Mouse (Mus musculus) ES-E14 (cell line): Measurements from ENCODE around the gene Rbfox2. TPM values are rescaled to one million over a fixed set of nuclear protein-coding genes. Genes with fewer than 3 reads are reported as not detected.

Source experiments
- DNase-seq: peaks from one replicate; pipeline ENCODE4 v3.0.0-alpha.2; 2013; ENCODE audit warnings: low read depth, low spot score
- H3K27ac ChIP-seq: 2 replicates; pipeline ENCODE4 v1.5.1; 2012; ENCODE audit warnings: low read depth, mild to moderate bottlenecking, low read length, moderate library complexity, mixed read lengths; ENCODE audit not compliant: poor library complexity, insufficient read depth, severe bottlenecking
- H3K36me3 ChIP-seq: 2 replicates; pipeline ENCODE4 v1.6.1; 2012; ENCODE audit warnings: mild to moderate bottlenecking, low read length, moderate library complexity, mixed read lengths; ENCODE audit not compliant: control insufficient read depth, poor library complexity, insufficient read depth, severe bottlenecking
- H3K4me1 ChIP-seq, 2 experiments: fragments of 150-350 bp in 1 of 2; sonication (generic) in 1 of 2; 2 replicates each; pipeline ENCODE4 v1.6.1; 2012; ENCODE audit warnings: low read length in 2 of 2, mild to moderate bottlenecking in 1 of 2, mixed read lengths in 1 of 2; ENCODE audit not compliant: control insufficient read depth in 2 of 2, insufficient read depth in 2 of 2, poor library complexity in 1 of 2
- H3K4me3 ChIP-seq, 2 experiments: fragments of 150-350 bp in 1 of 2; sonication (generic) in 1 of 2; 2 replicates each; pipeline ENCODE4 v1.5.1; 2012; ENCODE audit warnings: low read length in 2 of 2, low read depth in 1 of 2, mild to moderate bottlenecking in 1 of 2, mixed read lengths in 1 of 2; ENCODE audit not compliant: insufficient read depth in 1 of 2, poor library complexity in 1 of 2, severe bottlenecking in 1 of 2
- H3K9ac ChIP-seq: 2 replicates; pipeline ENCODE4 v1.6.1; 2012; ENCODE audit warnings: low read depth, mild to moderate bottlenecking, low read length, mixed read lengths; ENCODE audit not compliant: poor library complexity, insufficient read depth, severe bottlenecking
- H3K9me3 ChIP-seq: fragments of 150-350 bp; sonication (generic); 2 replicates; pipeline ENCODE4 v1.6.1; 2012; ENCODE audit warnings: low read depth, mild to moderate bottlenecking, low read length; ENCODE audit not compliant: control insufficient read depth, insufficient read depth
- CHD2 ChIP-seq: IDR thresholded peaks from 2 replicates; pipeline ENCODE4 v1.6.1; 2014; ENCODE audit warnings: mild to moderate bottlenecking, low read depth, low read length, inconsistent platforms
- HCFC1 ChIP-seq: IDR thresholded peaks from 2 replicates; pipeline ENCODE4 v1.6.1; 2012; ENCODE audit warnings: low read length, inconsistent platforms, borderline replicate concordance; ENCODE audit not compliant: insufficient read depth
- MAFK ChIP-seq: IDR thresholded peaks from 2 replicates; pipeline ENCODE4 v1.6.1; 2014; ENCODE audit warnings: mild to moderate bottlenecking, low read depth, low read length, inconsistent platforms; ENCODE audit not compliant: insufficient read depth
- ZC3H11A ChIP-seq: IDR thresholded peaks from 2 replicates; pipeline ENCODE4 v1.6.1; 2012; ENCODE audit warnings: low read depth, mild to moderate bottlenecking, inconsistent platforms, low read length, borderline replicate concordance
- ZNF384 ChIP-seq: IDR thresholded peaks from 2 replicates; pipeline ENCODE4 v1.6.1; 2012; ENCODE audit warnings: low read depth, low read length, inconsistent platforms
- in situ Hi-C, 2 experiments: fragments of 600-800 bp; cut with MboI; formaldehyde crosslinking; loops; one replicate each; pipeline ENCODE4 v1.15.1; 2025; ENCODE audit warnings: low sequenced_read_pairs in 2 of 2, inconsistent platforms in 1 of 2; ENCODE audit not compliant: unreplicated experiment in 2 of 2
- total RNA-seq: library from RNA; depleted of rRNA; stranded (reverse); fragments of 300-350 nt; gene quantifications from 2 replicates; pipeline ENCODE4 v1.2.3, GENCODE M21; 2012

Gene Rbfox2
- total RNA-seq, 1 experiment = 56.4 TPM

DNA sequence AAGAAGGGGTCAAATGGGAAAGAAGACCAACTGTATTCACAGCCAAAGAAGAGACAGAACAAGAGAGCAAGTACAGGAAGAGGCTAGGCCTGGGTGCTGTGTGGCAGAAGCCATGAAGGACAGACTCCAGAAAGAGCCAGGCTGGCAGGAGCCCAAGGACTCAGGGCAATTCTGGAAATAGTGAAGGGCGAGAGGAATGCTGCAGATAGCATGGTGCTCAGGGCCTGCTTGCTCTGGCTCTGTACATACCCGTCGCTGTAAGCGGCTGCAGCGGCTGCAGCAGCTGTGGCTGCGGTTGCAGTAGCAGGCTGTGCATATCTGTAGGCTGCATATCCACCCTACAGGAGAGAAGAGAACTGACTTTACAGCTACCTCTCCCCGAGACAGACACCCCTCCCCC, 221.0 kb downstream of the Rbfox2 start:
- peaks cover 2% of the 10 kb centered on the region; the same call in 1 of the 2 replicates for H3K36me3 ChIP-seq
- DNase-seq = no peak
- peaks cover 2 to 12% of the 10 kb centered on the region in 2 experiments; a peak in 3 of 4 replicates for H3K4me1 ChIP-seq
- no peak overlapping the region for H3K4me3 ChIP-seq
- in situ Hi-C loops = no loop called here
- H3K27ac ChIP-seq = no peak overlapping the region
- no peak overlapping the region for H3K9ac ChIP-seq
- H3K9me3 ChIP-seq = no peaks in the 10 kb centered on the region
- no peak for TF ChIP-seq ZC3H11A
- no peak for TF ChIP-seq MAFK
- no peak for TF ChIP-seq CHD2
- TF ChIP-seq ZNF384 = no peak
- TF ChIP-seq HCFC1 = no peak

DNA sequence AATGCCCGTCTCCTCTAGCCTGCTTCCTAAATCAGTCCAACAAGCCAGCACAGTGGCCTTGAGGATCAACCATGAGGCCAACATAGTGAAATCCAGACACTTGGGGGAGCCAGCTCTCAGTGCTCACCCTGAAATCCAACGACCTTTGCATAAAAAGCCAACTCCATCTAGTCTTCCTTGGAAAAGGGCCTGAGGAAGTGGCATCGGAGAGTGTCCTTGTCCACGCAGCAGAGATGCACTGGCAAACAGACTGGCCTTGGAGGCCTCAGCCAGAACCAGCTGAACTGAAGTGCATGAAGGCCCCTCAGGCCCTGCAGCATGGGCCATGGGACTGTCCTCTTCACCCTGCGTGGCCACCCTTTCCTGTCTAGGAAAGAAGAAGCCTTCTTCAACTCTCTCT, 225.3 kb downstream of the Rbfox2 start:
- in situ Hi-C loops = no loop called here
- peaks cover 4% of the 10 kb centered on the region; the same call in 1 of the 2 replicates for H3K36me3 ChIP-seq
- peak overlapping the region; percentile 74; the same call in 1 of the 2 replicates for H3K9ac ChIP-seq

DNA sequence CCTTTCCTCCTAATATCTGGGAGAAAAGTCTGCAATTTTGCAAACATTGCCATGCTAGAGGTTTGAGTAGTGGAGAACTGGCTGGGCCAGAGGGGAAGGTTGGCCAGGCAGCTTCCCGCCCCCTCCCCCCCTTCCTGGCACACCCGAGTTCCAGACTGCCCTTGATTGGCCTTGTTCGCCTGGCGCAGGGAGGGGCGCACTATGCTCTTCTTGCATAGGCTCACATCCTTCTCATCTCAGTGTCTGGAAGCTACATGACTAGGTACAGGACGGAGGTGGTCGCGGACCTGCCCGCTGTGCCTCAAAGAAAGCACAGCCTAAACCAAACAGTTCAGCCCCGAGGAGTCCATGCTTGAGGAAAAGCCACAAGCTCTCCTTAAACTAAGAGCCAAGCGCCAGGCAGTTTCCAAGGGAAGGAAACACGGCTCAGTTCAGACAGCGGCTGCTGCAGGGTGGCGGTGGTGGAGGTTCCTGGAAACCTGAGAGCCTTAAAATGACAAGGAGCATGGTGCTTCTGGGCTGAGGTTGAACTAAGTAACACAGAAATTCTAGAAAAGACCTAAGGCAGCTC, 226.0 kb downstream of the Rbfox2 start:
- no peaks in the 10 kb centered on the region for H3K9me3 ChIP-seq
- H3K4me1 ChIP-seq = peaks cover 9 to 33% of the 10 kb centered on the region in 2 experiments
- TF ChIP-seq MAFK = no peak
- TF ChIP-seq HCFC1 = no peak
- TF ChIP-seq ZC3H11A = no peak
- TF ChIP-seq CHD2 = no peak
- TF ChIP-seq ZNF384 = no peak
- no peak for DNase-seq
- H3K36me3 ChIP-seq = peaks cover 4% of the 10 kb centered on the region; the same call in 1 of the 2 replicates
- peak overlapping the region; percentile 84 for H3K27ac ChIP-seq
- H3K9ac ChIP-seq = peak overlapping the region; percentile 74
- H3K4me3 ChIP-seq = peak overlapping the region; percentile 17 to 42
- in situ Hi-C loops = no loop called here

More for the DNA sequence above, 225.3 kb downstream of the Rbfox2 start:
- peak overlapping the region; percentile 84; the same call in 1 of the 2 replicates for H3K27ac ChIP-seq
- TF ChIP-seq ZNF384 (no peak), ZC3H11A (no peak), MAFK (no peak), CHD2 (no peak), HCFC1 (no peak)
- H3K9me3 ChIP-seq = no peaks in the 10 kb centered on the region
- no peak for DNase-seq
- H3K4me1 ChIP-seq = peaks cover 9 to 33% of the 10 kb centered on the region in 2 experiments
- H3K4me3 ChIP-seq = no peak overlapping the region

DNA sequence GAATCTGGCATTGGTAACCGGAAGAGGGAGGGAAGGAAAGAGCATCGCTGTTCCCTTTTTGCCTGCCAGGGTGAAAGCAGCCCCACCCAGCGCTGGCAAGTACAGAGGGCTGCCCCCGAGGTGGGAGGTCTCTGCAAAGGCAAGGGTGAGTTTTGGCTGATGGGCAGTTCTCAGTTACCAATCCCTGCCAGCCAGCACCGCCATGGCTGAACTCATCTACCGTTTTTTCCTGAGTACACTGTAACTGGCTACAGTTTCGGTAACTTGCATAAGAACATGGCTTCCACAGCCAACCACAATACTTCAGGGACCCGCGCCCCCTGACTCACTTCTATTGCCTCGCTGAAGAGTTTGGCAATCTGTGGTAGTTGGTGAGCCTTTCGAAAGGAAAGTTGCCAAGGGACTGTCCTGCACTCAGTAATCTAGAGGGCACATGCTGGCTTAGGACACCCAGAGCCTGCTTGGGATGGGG, 226.9 kb downstream of the Rbfox2 start:
- no peaks in the 10 kb centered on the region for H3K9me3 ChIP-seq
- no peak for DNase-seq
- peaks cover 8% of the 10 kb centered on the region for H3K36me3 ChIP-seq
- H3K4me3 ChIP-seq = peak overlapping the region; percentile 3 to 25; a peak in 2 of 4 replicates
- H3K27ac ChIP-seq = peak overlapping the region; percentile 84
- in situ Hi-C loops = no loop called here
- peak overlapping the region; percentile 71; the same call in 1 of the 2 replicates for H3K9ac ChIP-seq
- peaks cover 9 to 33% of the 10 kb centered on the region in 2 experiments for H3K4me1 ChIP-seq
- no peak for TF ChIP-seq ZC3H11A
- TF ChIP-seq MAFK = no peak
- TF ChIP-seq ZNF384 = no peak
- no peak for TF ChIP-seq HCFC1
- TF ChIP-seq CHD2 = no peak
